Mouse (Mus musculus) hindbrain, postnatal 0 days (tissue): ENCODE results near the gene Kmt2e. TPM values are rescaled to one million over a fixed set of nuclear protein-coding genes. Genes with fewer than 3 reads are reported as not detected.

Experiments used
- ATAC-seq: fragments of 200-750 bp; cut with Nextera tagmentation; 2 replicates; pipeline ENCODE4 v1.8.0; 2017; ENCODE audit warnings: mild to moderate bottlenecking, moderate TSS enrichment, moderate library complexity
- DNase-seq: peaks from one replicate; pipeline ENCODE4 v3.0.0-alpha.2; 2015; ENCODE audit warnings: low spot score
- H3K27ac ChIP-seq: fragments of 300-500 bp; sonication (generic); 2 replicates; pipeline ENCODE4 v1.5.1; 2014; ENCODE audit warnings: mild to moderate bottlenecking
- H3K27me3 ChIP-seq: fragments of 300-500 bp; sonication (generic); 2 replicates; pipeline ENCODE4 v1.6.1; 2014; ENCODE audit warnings: low read length, mixed read lengths; ENCODE audit not compliant: insufficient read depth
- H3K36me3 ChIP-seq: fragments of 300-500 bp; sonication (generic); 2 replicates; pipeline ENCODE4 v1.6.1; 2014; ENCODE audit warnings: low read length, mixed read lengths; ENCODE audit not compliant: insufficient read depth
- H3K4me1 ChIP-seq: fragments of 300-500 bp; sonication (generic); 2 replicates; pipeline ENCODE4 v1.6.1; 2014; ENCODE audit warnings: antibody characterized with exemption, low read length, mixed read lengths; ENCODE audit not compliant: insufficient read depth
- H3K4me2 ChIP-seq: fragments of 300-500 bp; sonication (generic); 2 replicates; pipeline ENCODE4 v1.6.1; 2014; ENCODE audit warnings: low read depth, mild to moderate bottlenecking, low read length, moderate library complexity, mixed read lengths
- H3K4me3 ChIP-seq: fragments of 300-500 bp; sonication (generic); 2 replicates; pipeline ENCODE4 v1.5.1; 2014; ENCODE audit warnings: low read length
- H3K9ac ChIP-seq: fragments of 300-500 bp; sonication (generic); replicated peaks from 2 replicates; pipeline ENCODE4 v1.6.1; 2014; ENCODE audit warnings: mild to moderate bottlenecking, low read length, moderate library complexity, mixed read lengths
- H3K9me3 ChIP-seq: fragments of 300-500 bp; sonication (generic); 2 replicates; pipeline ENCODE4 v1.6.1; 2016; ENCODE audit warnings: low read length, mixed read lengths
- CTCF ChIP-seq: IDR thresholded peaks from 2 replicates; pipeline ENCODE4 v1.5.1; 2016; ENCODE audit warnings: antibody characterized with exemption, control low read depth, low read depth
- WGBS: fragments of 180-500 bp; shearing (Covaris S2); extraction: QIAGEN DNeasy Blood & Tissue Kit; methylation state at CpG from one replicate; pipeline ENCODE4 v1.1.7; 2014; 5-methylcytosine and 5-hydroxymethylcytosine counted together
- polyA plus RNA-seq: library from polyadenylated mRNA; unstranded; fragments of >200 nt; fragmentation: Nextera tagmentation; extraction: Ambion mirVana; gene quantifications from 2 replicates; pipeline ENCODE4 v1.2.1, GENCODE M21; 2015
- total RNA-seq: library from RNA; depleted of rRNA; stranded (reverse); fragments of >200 nt; gene quantifications from 2 replicates; pipeline ENCODE4 v1.2.3, GENCODE M21; 2014

Gene Kmt2e
- total and polyA plus RNA-seq, 2 experiments from 2014 or later, result 51.2 to 119 TPM

DNA sequence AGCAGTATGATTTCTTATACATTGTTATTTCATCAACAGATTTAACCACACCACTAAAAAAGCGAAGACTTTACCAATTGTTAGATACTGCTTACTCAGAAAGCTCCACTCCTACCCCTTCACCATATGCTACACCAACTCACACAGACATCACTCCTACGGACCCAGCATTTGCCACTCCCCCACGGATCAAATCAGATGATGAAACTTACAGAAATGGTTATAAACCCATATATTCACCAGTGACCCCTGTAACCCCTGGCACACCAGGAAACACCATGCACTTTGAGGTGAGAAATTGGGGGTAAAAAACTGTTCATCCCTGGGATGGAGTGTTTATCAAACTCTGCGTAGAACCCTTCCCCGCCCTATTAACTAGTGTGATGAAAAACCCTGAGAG, 62.7 kb downstream of the Kmt2e start:
- no peak overlapping the region for H3K9ac ChIP-seq
- H3K4me3 ChIP-seq, result no peak overlapping the region
- H3K27me3 ChIP-seq, result no peaks in the 10 kb centered on the region
- H3K9me3 ChIP-seq, result no peaks in the 10 kb centered on the region
- ATAC-seq (no peak), DNase-seq (no peak)
- H3K36me3 ChIP-seq, result peaks cover 72% of the 10 kb centered on the region
- no peak overlapping the region for H3K4me2 ChIP-seq
- 90% methylated on average over 5 of the region's 5 CpGs for WGBS
- TF ChIP-seq CTCF, result no peak
- H3K4me1 ChIP-seq, result no peaks in the 10 kb centered on the region
- no peak overlapping the region for H3K27ac ChIP-seq

- no peak for TF ChIP-seq CTCF
- no peak overlapping the region for H3K27ac ChIP-seq
- WGBS, result 79% methylated on average over 10 of the region's 10 CpGs
- H3K4me1 ChIP-seq, result no peaks in the 10 kb centered on the region
- H3K4me2 ChIP-seq, result no peak overlapping the region
- no peak overlapping the region for H3K9ac ChIP-seq
- DNase-seq, result no peak
- H3K27me3 ChIP-seq, result no peaks in the 10 kb centered on the region
- H3K9me3 ChIP-seq, result no peaks in the 10 kb centered on the region
- peaks cover 72% of the 10 kb centered on the region for H3K36me3 ChIP-seq
- no peak overlapping the region for H3K4me3 ChIP-seq
- no peak for ATAC-seq
These were observed 63.7 kb downstream of the Kmt2e start for GRCm38 (mm10) chr5:23497920-23498319.

DNA sequence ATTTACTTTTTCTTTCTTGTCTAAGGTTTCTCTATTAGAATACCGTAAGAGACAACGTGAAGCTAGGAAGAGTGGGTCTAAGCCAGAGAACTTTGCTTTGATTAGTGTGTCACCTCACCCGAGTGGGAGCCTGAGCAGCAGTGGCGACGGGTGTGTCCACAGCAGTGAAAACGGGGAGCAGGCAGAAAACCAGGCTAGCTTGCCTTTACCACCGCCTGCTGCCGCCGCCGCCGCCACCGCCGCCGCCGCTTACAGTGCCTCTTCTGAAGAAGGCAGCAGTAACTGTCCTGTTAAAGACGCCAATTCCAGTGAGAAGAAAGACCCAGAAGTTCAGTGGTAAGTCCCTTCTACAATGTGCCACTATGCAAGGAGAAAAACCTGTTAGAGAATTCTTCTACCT, 65.0 kb downstream of the Kmt2e start:
- Histone ChIP-seq H3K4me1 (no peaks in the 10 kb centered on the region), H3K9ac (no peak overlapping the region), H3K9me3 (no peaks in the 10 kb centered on the region), H3K4me3 (no peak overlapping the region), H3K36me3 (peaks cover 62% of the 10 kb centered on the region), H3K27me3 (no peaks in the 10 kb centered on the region), H3K4me2 (no peak overlapping the region), H3K27ac (no peak overlapping the region)
- no peak for TF ChIP-seq CTCF
- no peak for DNase-seq
- ATAC-seq, result no peak
- 95% methylated on average over 16 of the region's 16 CpGs for WGBS

- DNase-seq (no peak), ATAC-seq (no peak)
- no peak overlapping the region for H3K4me3 ChIP-seq
- H3K27me3 ChIP-seq, result no peaks in the 10 kb centered on the region
- peaks cover 55% of the 10 kb centered on the region for H3K36me3 ChIP-seq
- WGBS, result 95% methylated on average over 6 of the region's 6 CpGs
- no peak overlapping the region for H3K4me2 ChIP-seq
- H3K9me3 ChIP-seq, result no peaks in the 10 kb centered on the region
- H3K9ac ChIP-seq, result no peak overlapping the region
- TF ChIP-seq CTCF, result no peak
- H3K27ac ChIP-seq, result no peak overlapping the region
- no peaks in the 10 kb centered on the region for H3K4me1 ChIP-seq
These were observed 66.5 kb downstream of the Kmt2e start for GRCm38 (mm10) chr5:23500715-23501114.

DNA sequence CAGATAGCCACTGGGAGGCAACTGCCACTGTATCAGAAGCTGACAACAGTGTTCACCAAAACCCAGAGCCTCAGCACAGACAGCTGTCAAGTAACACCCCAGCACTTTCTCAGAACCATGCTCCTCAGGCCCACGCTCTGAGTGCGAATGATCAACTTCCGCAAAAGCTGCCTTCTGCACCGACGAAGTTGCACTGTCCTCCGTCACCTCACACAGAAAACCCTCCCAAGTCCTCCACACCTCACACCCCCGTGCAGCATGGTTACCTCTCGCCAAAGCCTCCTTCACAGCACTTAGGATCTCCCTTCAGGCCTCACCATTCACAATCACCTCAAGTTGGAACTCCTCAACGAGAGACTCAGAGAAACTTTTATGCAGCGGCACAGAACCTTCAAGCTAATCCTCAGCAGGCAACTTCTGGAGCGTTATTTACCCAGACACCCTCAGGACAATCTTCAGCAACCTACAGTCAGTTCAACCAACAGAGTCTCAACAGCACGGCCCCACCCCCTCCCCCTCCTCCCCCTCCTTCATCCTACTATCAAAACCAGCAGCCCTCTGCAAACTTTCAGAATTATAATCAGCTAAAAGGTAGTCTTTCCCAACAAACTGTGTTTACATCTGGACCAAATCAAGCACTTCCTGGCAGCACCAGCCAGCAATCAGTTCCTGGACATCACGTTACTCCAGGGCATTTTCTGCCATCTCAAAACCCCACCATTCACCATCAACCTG, 67.5 kb downstream of the Kmt2e start:
- Histone ChIP-seq H3K4me3 (no peak overlapping the region), H3K36me3 (peaks cover 48% of the 10 kb centered on the region), H3K4me2 (no peak overlapping the region), H3K27ac (no peak overlapping the region), H3K9ac (no peak overlapping the region), H3K9me3 (no peaks in the 10 kb centered on the region), H3K27me3 (no peaks in the 10 kb centered on the region), H3K4me1 (no peaks in the 10 kb centered on the region)
- no peak for TF ChIP-seq CTCF
- 78% methylated on average over 13 of the region's 13 CpGs for WGBS
- no peak for ATAC-seq
- no peak for DNase-seq

GRCm38 (mm10) chr5:23502317-23502937, 68.2 kb downstream of the Kmt2e start:
- Histone ChIP-seq H3K4me2 (no peak overlapping the region), H3K27ac (no peak overlapping the region), H3K27me3 (no peaks in the 10 kb centered on the region), H3K9ac (no peak overlapping the region), H3K4me1 (no peaks in the 10 kb centered on the region), H3K4me3 (no peak overlapping the region), H3K36me3 (peaks cover 44% of the 10 kb centered on the region), H3K9me3 (no peaks in the 10 kb centered on the region)
- ATAC-seq (peak; percentile 57), DNase-seq (no peak)
- no peak for TF ChIP-seq CTCF
- WGBS, result 77% methylated on average over 12 of the region's 13 CpGs

- H3K27ac ChIP-seq, result no peak overlapping the region
- 85% methylated on average over 3 of the region's 3 CpGs for WGBS
- peaks cover 31% of the 10 kb centered on the region for H3K36me3 ChIP-seq
- H3K9ac ChIP-seq, result no peak overlapping the region
- H3K4me1 ChIP-seq, result no peaks in the 10 kb centered on the region
- DNase-seq (no peak), ATAC-seq (no peak)
- no peak overlapping the region for H3K4me2 ChIP-seq
- no peak for TF ChIP-seq CTCF
- H3K9me3 ChIP-seq, result no peaks in the 10 kb centered on the region
- no peaks in the 10 kb centered on the region for H3K27me3 ChIP-seq
- H3K4me3 ChIP-seq, result no peak overlapping the region
These were observed 71.3 kb downstream of the Kmt2e start for GRCm38 (mm10) chr5:23505578-23505977.
